Comparison of ENCODE assay signal across 23 mouse cellular contexts in the genomic region with DNA sequence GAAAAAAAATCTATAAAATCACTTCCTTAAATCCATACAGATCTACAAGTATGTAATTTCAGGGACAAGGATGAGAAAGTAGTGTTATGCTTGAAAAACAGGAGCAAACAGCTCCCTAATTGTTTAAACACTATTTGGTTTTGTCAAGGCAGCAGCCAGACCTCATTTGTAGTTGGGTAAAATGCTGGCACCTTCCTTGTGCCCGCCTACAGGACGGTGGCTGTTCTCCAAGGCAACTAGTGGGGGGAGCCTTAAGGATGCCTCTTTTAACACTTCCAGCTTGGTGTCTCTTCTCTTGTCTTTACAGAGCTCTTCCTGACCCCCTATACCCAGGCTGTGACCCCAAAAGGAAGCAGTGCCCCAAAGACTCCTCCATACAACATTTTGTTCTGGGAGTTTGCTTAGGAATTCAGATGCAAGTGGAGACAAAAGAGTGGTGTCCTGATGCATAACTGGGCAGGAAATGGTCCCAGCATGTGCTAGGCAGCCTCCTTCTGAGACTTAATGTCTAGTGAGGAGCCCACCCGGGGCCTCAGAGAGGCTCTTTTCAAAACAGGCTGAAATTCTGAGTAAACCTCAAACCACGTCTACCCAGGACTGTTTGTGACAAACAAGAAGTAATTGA. TPM values are rescaled to one million over a fixed set of nuclear protein-coding genes. Genes with fewer than 3 reads are reported as not detected.
DNase-seq lines count a peak whose midpoint lies in the region; ATAC-seq and TF ChIP-seq lines count a peak whose summit lies in the region.
"Had no signal": no experiment of that assay in that cellular context is flagged by ENCODE, and none has a peak within 500 bp of the region (broad histone marks: within the 10 kb centered on the region; RNA-seq: fewer than 3 reads in every experiment).

No protein-coding gene starts in this region.

- ATAC-seq in hindbrain, postnatal 0 days, result no peak
- ATAC-seq: CD4-positive, CD25-positive, alpha-beta regulatory T cell, adult 4 months; forebrain, embryonic 15.5 days; hindbrain, embryonic 16.5 days; Patski had no signal

- no peak for TF ChIP-seq CTCF in hindbrain, postnatal 0 days (IDR thresholded peaks at IDR 0.05; ENCODE audit: low read depth)

- no peak overlapping the region for H3K4me3 ChIP-seq in hindbrain, postnatal 0 days (ENCODE audit: low read length)
- no peak overlapping the region for H3K4me3 ChIP-seq in hindbrain, embryonic 10.5 days
- H3K4me3 ChIP-seq: embryonic facial prominence, embryonic 12.5 days; forebrain, embryonic 15.5 days; heart, embryonic 13.5 days; hindbrain, embryonic 12.5 days had no signal

- 50% methylated on average over 4 of the region's 4 CpGs for WGBS in hindbrain, postnatal 0 days
- WGBS in hindbrain, embryonic 10.5 days, result 40% methylated on average over 4 of the region's 4 CpGs

- no peak overlapping the region for H3K4me2 ChIP-seq in hindbrain, postnatal 0 days (ENCODE audit: low read depth, low read length)
- H3K4me2 ChIP-seq: embryonic facial prominence, embryonic 12.5 days; forebrain, embryonic 15.5 days; heart, embryonic 13.5 days; hindbrain, embryonic 12.5 days had no signal

- no peak overlapping the region; the same call in 1 of the 2 replicates for H3K27ac ChIP-seq in hindbrain, postnatal 0 days
- no peak overlapping the region for H3K27ac ChIP-seq in hindbrain, embryonic 10.5 days
- H3K27ac ChIP-seq: embryonic facial prominence, embryonic 12.5 days; forebrain, embryonic 15.5 days; heart, embryonic 13.5 days; hindbrain, embryonic 12.5 days had no signal

- H3K9me3 ChIP-seq in hindbrain, postnatal 0 days (ENCODE audit: low read length), result no peaks in the 10 kb centered on the region
- no peaks in the 10 kb centered on the region for H3K9me3 ChIP-seq in hindbrain, embryonic 10.5 days
- H3K9me3 ChIP-seq: embryonic facial prominence, embryonic 12.5 days; forebrain, embryonic 15.5 days; heart, embryonic 13.5 days; hindbrain, embryonic 12.5 days had no signal

- no peaks in the 10 kb centered on the region for H3K4me1 ChIP-seq in hindbrain, postnatal 0 days (ENCODE audit: insufficient read depth, low read length)
- no peaks in the 10 kb centered on the region; the same call in 1 of the 2 replicates for H3K4me1 ChIP-seq in hindbrain, embryonic 10.5 days (replicated peaks)
- H3K4me1 ChIP-seq: embryonic facial prominence, embryonic 12.5 days; heart, embryonic 13.5 days; hindbrain, embryonic 12.5 days had no signal

- H3K9ac ChIP-seq in hindbrain, postnatal 0 days (replicated peaks; ENCODE audit: low read length), result no peak overlapping the region
- H3K9ac ChIP-seq: embryonic facial prominence, embryonic 12.5 days; forebrain, embryonic 15.5 days; heart, embryonic 13.5 days; hindbrain, embryonic 12.5 days had no signal

- H3K27me3 ChIP-seq in hindbrain, postnatal 0 days (ENCODE audit: insufficient read depth, low read length), result no peaks in the 10 kb centered on the region; the same call in 1 of the 2 replicates
- H3K27me3 ChIP-seq in hindbrain, embryonic 10.5 days (ENCODE audit: insufficient read depth, poor library complexity, severe bottlenecking), result peaks cover 57% of the 10 kb centered on the region
- H3K27me3 ChIP-seq: forebrain, embryonic 15.5 days had no signal

- peak; percentile 14 for DNase-seq in cerebellum, adult 9-10 months
- no peak for DNase-seq in cerebellum, postnatal 36 days
- DNase-seq in hindbrain, postnatal 0 days (ENCODE audit: low spot score), result peak; percentile 21
- DNase-seq in hindbrain, embryonic 10.5 days (ENCODE audit: low spot score), result no peak
- DNase-seq in R1 (ENCODE audit: low read depth, low spot score), result peak; percentile 81
- DNase-seq in left cerebral cortex, adult 8-10 months (ENCODE audit: low spot score in 2 of 2), result no peak
- DNase-seq in testis, postnatal 14 days (ENCODE audit: low spot score), result no peak
- DNase-seq: adrenal gland, adult 8-10 months; adrenal gland, postnatal 36 days; B cell, adult 2 months; cerebellum, adult 18-20 months; cerebellum, postnatal 14 days; gastrocnemius, postnatal 36 days; heart, adult 11 months; heart, postnatal 36 days; kidney, adult 11 months had no signal

- no peaks in the 10 kb centered on the region for H3K36me3 ChIP-seq in hindbrain, postnatal 0 days (ENCODE audit: insufficient read depth, low read length)
- no peaks in the 10 kb centered on the region for H3K36me3 ChIP-seq in hindbrain, embryonic 10.5 days
- H3K36me3 ChIP-seq: embryonic facial prominence, embryonic 12.5 days; forebrain, embryonic 15.5 days; heart, embryonic 13.5 days; hindbrain, embryonic 12.5 days had no signal

RNA-seq across cellular contexts. Expression of gene Gpm6b, which starts 4.7 kb away (rescaled TPM):
- total RNA-seq in hindbrain, postnatal 0 days (2014; rRNA removed), result 358 and 393 TPM in 2 replicates
- 369 and 418 TPM in 2 replicates for polyA plus RNA-seq in hindbrain, postnatal 0 days (2015; fragmentation: Nextera tagmentation; extraction: Ambion mirVana)
- 89.6 and 127 TPM in 2 replicates for polyA plus RNA-seq in hindbrain, embryonic 10.5 days (2016; fragmentation: Nextera tagmentation; extraction: Ambion mirVana)
- 100 to 1,000 TPM; 569 to 727 (median 656) TPM for total RNA-seq in left cerebral cortex, adult 8-10 months (2022)

Comparison
In these comparisons a context has a peak if more than half of its experiments do, and no peak if none do; other contexts are left out.
1. DNase-seq: peak in cerebellum, adult 9-10 months (single experiment), hindbrain, postnatal 0 days (single experiment) and R1 (single experiment); none in cerebellum, postnatal 36 days (0 of 2), hindbrain, embryonic 10.5 days (single experiment), left cerebral cortex, adult 8-10 months (0 of 2) and testis, postnatal 14 days (single experiment).